Mouse (Mus musculus) MEL-GATA-1-ER (cell line): ENCODE results near the gene Grm4.

ENCODE experiments used
- DNase-seq: peaks from one replicate; pipeline ENCODE4 v3.0.0-alpha.2; 2012; ENCODE audit warnings: low read depth; ENCODE audit errors: extremely low read depth

Grm4 gene

GRCm38 (mm10) chr17:27445364-27446075 is 75.7 kb downstream of the Grm4 start:
- DNase-seq = no peak

- DNase-seq = no peak
These were observed 78.6 kb downstream of the Grm4 start for GRCm38 (mm10) chr17:27442538-27443113.

GRCm38 (mm10) chr17:27441778-27442177 is 79.4 kb downstream of the Grm4 start:
- DNase-seq = no peak

DNA sequence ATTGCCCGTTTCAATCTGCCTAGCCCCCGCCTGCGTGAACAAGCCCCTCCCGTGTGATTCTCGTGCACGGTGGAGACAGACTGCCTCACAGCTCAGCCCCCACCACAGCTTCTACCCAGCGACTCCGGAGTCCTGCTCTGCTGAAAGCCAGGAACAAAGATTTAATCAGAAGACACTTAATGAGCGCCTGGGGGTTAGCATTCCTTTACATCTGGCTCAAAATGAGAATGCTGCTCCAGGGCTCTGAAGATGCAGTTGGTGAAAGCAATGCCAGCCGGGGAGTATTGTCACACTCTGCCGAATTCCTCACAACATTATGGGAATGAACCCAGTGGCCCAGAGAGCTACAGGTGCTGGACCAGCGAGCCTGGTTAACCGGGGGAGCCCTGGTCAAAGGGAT is 85.4 kb downstream of the Grm4 start:
- DNase-seq = no peak

- no peak for DNase-seq
These were observed 86.0 kb downstream of the Grm4 start for GRCm38 (mm10) chr17:27435225-27435624.

GRCm38 (mm10) chr17:27434066-27434465 is 87.1 kb downstream of the Grm4 start:
- DNase-seq = no peak

DNA sequence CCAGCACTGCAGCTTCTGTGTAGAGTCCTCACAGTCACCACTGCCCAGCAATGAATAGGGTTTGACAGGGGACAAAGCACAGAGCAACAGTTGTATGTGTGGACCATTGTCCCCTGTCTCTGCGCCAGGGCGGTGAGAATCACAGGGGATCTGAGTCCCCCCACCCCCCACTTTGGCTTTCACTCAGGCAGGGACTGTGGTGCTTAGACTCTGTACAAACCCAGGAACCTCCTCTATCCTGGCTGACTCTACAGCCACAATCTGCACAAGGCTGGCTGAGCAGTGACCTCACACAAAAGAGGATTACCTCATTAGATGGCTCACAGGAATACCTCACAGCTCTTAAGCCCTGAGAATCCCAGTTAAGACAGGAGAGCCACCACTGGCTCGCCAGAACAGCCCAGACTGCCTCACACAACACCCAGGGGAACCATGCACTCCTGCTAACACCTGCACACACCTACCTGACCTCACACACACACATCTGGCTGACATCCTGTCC is 88.0 kb downstream of the Grm4 start:
- no peak for DNase-seq

DNA sequence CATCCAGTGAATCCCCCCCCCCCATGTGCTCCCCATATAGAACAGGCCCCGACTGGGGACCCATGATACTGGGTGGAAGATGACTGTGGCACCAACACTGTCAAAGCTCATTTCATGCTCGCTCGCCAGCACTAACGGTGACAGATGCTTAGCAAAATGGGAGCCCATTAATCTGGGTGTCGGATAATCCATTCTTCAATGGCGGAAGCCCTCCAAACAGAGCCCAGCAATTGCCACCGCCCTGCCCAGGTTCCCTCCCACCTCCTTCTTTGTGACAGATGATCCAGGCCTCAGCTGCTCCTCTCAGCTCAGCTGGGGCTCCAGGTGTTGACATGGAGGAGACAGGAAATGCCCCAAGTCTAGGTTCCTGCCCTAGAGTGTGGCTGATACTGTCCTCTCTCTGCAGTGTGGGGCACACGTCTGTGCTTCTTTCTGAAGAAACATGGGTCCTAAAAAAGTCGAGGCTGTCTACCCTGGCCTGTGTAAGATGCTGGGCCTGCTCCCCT is 89.0 kb downstream of the Grm4 start:
- no peak for DNase-seq

GRCm38 (mm10) chr17:27431049-27431839 is 90.0 kb downstream of the Grm4 start:
- DNase-seq = no peak

DNA sequence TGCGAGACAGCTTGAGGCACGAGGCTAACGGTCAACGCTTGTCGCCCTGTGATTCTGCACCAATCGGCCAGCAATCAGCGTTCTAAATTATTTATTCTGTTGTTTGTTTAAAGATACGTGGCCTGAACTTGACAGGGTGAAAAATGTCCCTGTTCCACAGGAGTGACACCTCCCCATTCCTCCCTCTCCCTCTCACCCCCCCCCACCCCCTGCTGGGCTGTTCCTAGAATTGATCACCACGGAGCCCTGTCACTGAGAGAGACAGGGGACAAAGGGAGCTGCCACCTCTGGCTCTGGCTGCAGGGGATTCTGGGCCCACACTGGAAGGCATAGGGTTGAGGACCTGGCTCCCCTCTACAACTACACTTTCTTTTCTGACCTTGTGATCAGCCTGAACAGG is 91.4 kb downstream of the Grm4 start:
- DNase-seq = no peak

DNA sequence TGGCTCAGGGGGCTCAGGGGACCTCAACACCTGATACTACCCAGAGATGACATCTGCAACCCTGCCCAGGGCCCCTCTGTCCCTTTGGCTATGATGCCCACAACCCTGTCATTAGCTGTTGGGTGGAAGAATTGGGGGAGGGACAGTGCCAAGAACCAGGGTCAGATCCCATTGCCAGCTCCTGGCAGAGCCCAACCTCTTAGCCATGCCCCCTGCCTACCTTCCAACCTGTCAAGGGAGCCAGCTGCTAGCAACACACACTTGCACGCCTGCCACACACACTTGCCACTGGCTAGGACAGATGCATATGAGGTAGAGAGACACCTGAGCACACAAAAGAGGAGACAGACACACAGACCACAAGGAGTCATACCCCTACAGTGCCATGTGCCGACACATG is 96.2 kb downstream of the Grm4 start:
- no peak for DNase-seq

DNA sequence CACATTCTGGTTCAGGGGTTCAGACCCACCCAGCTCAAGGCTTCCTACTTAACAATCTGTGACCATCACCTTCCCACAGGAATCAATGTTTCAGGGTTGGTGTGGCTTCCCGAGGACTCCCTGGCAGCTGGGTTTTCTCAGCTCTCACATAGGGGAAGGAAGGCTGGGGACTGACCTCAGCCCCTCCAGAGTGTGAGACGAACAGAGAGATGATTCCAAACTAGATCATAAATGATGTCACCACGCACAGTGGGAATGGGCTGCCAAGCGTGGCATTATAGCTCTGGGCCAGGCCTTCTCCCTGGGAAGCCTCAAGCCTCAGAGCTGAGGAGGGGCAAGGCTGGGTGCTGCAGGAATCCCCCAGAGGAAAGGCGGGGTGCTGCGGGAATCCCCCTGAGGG is 96.8 kb downstream of the Grm4 start:
- no peak for DNase-seq

DNA sequence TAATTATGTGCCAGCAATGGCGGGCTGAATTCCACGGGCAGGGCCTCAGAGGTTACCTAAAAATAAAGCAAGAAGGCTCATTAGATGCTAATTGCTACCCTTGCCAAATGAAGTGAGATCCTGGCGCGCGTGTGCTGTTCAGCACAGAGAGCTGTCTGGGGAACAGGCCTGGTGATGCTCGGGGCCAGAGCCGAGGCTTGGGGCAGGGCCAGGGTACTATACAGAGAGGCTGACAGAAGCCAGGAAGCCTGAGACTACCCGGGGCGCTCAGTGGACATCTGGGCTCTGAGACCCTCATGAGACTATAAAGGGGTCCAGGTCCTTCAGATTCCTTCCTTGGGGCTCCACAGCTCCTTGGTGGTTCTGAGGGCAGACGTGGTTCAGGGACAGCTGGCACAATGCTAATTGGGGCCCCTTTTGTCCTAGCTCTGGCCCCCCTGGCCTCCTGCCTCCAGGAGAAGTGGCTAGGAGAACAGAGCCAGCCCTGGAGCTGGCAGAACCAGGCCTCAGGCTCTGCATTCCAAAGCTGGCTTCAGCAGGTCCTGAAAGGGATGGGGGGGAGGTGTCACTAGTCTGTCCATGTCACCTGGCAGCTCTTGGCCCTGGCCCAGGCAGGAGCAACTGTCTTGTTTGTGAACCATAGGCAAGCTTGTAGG is 98.3 kb downstream of the Grm4 start:
- DNase-seq = no peak

DNA sequence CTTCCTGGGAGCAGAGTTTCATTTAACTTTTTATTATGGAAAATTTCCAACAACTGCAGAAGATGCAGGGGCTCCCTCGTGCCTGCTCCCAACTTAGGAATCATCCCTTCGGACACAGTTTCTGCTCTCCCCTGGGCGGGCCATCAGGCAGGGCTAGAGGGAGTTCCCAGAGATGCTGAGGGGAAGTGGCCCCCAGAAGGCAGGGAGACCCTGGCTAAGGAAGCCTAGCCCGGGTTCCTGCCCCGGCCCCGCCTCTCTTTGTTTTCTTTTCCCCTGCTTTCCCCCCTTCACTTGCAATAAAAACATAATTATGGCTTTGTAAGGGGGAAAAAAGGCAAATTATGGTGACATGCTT is 98.9 kb downstream of the Grm4 start:
- no peak for DNase-seq

- no peak for DNase-seq
These were observed 99.4 kb downstream of the Grm4 start for GRCm38 (mm10) chr17:27421837-27422236.

DNA sequence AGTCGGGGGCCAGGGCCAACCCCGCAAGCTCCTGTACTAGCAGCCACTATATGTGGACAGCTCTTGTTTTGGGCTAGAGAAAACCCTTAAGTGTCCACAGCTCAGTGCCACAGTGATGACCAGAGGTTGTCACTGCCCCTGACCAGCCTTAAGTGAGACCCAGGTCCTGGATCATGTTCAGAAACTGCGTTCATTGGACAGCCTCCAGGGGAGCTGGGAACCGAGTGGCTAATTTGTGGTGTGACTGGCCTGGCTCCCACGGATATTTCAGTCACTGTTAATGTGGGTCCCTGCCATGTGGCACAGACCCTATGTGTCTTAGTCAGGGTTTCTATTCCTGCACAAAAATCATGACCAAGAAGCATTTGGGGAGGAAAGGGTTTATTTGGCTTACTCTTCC is 112.2 kb downstream of the Grm4 start:
- DNase-seq = no peak

GRCm38 (mm10) chr17:27408531-27408930 is 112.7 kb downstream of the Grm4 start:
- DNase-seq = no peak

- no peak for DNase-seq
These were observed 114.2 kb downstream of the Grm4 start for GRCm38 (mm10) chr17:27406956-27407355.

DNA sequence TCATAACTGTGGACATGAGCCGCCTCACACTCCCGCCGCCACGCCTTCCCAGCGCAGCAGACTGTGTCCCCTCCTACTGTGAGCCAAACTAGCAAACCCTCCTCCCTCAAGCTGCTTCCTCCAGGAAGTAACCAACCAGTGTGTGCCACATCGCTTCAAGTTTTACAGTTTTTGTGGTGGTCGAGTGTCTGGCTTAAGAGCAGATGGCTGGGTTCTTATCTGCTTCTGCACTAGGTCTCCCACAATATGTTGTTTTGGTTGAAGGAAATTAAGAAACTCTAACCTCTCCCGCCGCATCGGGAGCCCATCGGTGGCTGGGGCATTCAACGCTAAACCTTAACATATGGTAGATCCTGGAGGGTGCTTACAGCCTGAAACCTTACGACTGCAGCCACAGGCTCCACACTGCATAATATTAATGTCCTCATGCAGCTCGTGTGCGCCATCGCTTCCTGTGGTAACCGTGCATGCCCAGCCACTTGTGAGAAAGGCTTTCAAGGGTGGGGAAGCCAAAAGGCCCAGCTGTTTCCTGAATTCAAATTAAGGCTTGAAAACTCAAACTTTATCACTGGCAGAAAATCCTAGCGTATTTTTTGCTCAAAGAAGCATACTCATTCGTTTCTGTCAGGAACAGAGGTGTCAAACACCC is 115.7 kb downstream of the Grm4 start:
- DNase-seq = no peak

- no peak for DNase-seq
These were observed 120.0 kb downstream of the Grm4 start for GRCm38 (mm10) chr17:27401200-27401599.

DNA sequence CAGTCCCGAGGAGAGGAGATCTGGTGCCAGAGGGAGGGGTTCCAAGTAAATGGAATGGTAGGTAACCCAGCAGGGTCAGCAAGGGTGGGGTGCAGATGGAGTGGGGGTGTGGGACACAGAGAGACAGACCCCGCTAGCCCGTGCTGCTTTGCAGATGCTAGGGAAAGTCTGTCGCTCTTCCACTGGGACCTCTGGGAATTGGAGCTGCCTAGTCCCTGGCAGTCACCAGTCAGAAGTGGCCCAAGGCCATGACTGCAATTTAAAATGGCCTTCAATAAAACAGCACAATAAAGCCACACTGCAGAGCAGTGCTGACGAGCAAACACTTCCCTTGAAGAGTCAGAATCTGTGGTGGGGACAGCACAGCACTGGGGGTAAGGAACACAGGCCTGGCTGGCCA is 127.3 kb downstream of the Grm4 start:
- no peak for DNase-seq
